Mouse (Mus musculus): ENCODE measurements around the gene Dot1l. TPM values are rescaled to one million over a fixed set of nuclear protein-coding genes. Genes with fewer than 3 reads are reported as not detected.

Dot1l gene
- polyA plus RNA-seq, 1 experiment: 20.6 TPM

GRCm38 (mm10) chr10:80742180-80742978, 12.6 kb upstream of the Dot1l start, which contains the start of gene Ap3d1:
TSS of gene Ap3d1 (minus strand) at chr10:80742264.
- Histone ChIP-seq H3K36me3 (ENCODE audit: control insufficient read depth, insufficient read depth) (no peaks in the 10 kb centered on the region), H3K4me3 (peak within 1 kb of the TSS; percentile 89), H3K79me2 (ENCODE audit: control insufficient read depth, insufficient read depth) (peaks cover 44% of the 10 kb centered on the region), H3K4me2 (ENCODE audit: low read depth) (peak within 1 kb of the TSS; percentile 98), H3K27me3 (ENCODE audit: control insufficient read depth, insufficient read depth, insufficient read length) (no peaks in the 10 kb centered on the region), H3ac (ENCODE audit: control insufficient read depth, insufficient read length) (peak within 1 kb of the TSS; percentile 55)
- TF ChIP-seq MYOG (IDR thresholded peaks at IDR 0.05; ENCODE audit: control insufficient read depth in 1 of 3, insufficient read depth in 1 of 3, insufficient read length in 2 of 3, low read depth in 2 of 3) (no peak), CEBPB (IDR thresholded peaks at IDR 0.05; ENCODE audit: insufficient read depth, poor library complexity, severe bottlenecking) (no peak), MAX (IDR thresholded peaks at IDR 0.05; ENCODE audit: low read depth) (no peak), POLR2A (IDR thresholded peaks at IDR 0.05; ENCODE audit: insufficient read length, low read depth) (peak; percentile 81), E2F4 (IDR thresholded peaks at IDR 0.05; ENCODE audit: insufficient read depth) (no peak), SRF (IDR thresholded peaks at IDR 0.05; ENCODE audit: control insufficient read depth, insufficient read length, low read depth) (peak; percentile 83), USF1 (IDR thresholded peaks at IDR 0.05; ENCODE audit: low read depth) (peak; percentile 79), TCF12 (IDR thresholded peaks at IDR 0.05; ENCODE audit: insufficient read depth, poor library complexity, severe bottlenecking) (no peak), MYOD1 (IDR thresholded peaks at IDR 0.05; ENCODE audit: control insufficient read depth in 1 of 3, insufficient read length in 2 of 3, low read depth in 2 of 3) (peak in 1 of 3 experiments; percentile 10), POLR2AphosphoS2 (IDR thresholded peaks at IDR 0.05; ENCODE audit: insufficient read length, low read depth) (peak; percentile 63)

- peak overlapping the region; percentile 41 for H3K4me2 ChIP-seq (ENCODE audit: low read depth)
- H3K4me3 ChIP-seq: no peak overlapping the region
- peaks cover 25% of the 10 kb centered on the region for H3K79me2 ChIP-seq (ENCODE audit: control insufficient read depth, insufficient read depth)
- no peaks in the 10 kb centered on the region for H3K27me3 ChIP-seq (ENCODE audit: control insufficient read depth, insufficient read depth, insufficient read length)
- no peak overlapping the region for H3ac ChIP-seq (ENCODE audit: control insufficient read depth, insufficient read length)
- TF ChIP-seq MYOG (IDR thresholded peaks at IDR 0.05; ENCODE audit: control insufficient read depth in 1 of 3, insufficient read depth in 1 of 3, insufficient read length in 2 of 3, low read depth in 2 of 3): no peak
- TF ChIP-seq MYOD1 (IDR thresholded peaks at IDR 0.05; ENCODE audit: control insufficient read depth in 1 of 3, insufficient read length in 2 of 3, low read depth in 2 of 3): no peak
- TF ChIP-seq MAX (IDR thresholded peaks at IDR 0.05; ENCODE audit: low read depth): no peak
- no peak for TF ChIP-seq USF1 (IDR thresholded peaks at IDR 0.05; ENCODE audit: low read depth)
- no peak for TF ChIP-seq TCF3 (IDR thresholded peaks at IDR 0.05; ENCODE audit: insufficient read length, low read depth)
- TF ChIP-seq CEBPB (IDR thresholded peaks at IDR 0.05; ENCODE audit: insufficient read depth, poor library complexity, severe bottlenecking): no peak
- TF ChIP-seq POLR2A (IDR thresholded peaks at IDR 0.05; ENCODE audit: insufficient read length, low read depth): no peak
- no peak for TF ChIP-seq POLR2AphosphoS2 (IDR thresholded peaks at IDR 0.05; ENCODE audit: insufficient read length, low read depth)
- TF ChIP-seq REST (IDR thresholded peaks at IDR 0.05; ENCODE audit: insufficient read depth, insufficient read length): no peak
- TF ChIP-seq TCF12 (IDR thresholded peaks at IDR 0.05; ENCODE audit: insufficient read depth, poor library complexity, severe bottlenecking): no peak
- no peak for TF ChIP-seq E2F4 (IDR thresholded peaks at IDR 0.05; ENCODE audit: insufficient read depth)
- TF ChIP-seq SRF (IDR thresholded peaks at IDR 0.05; ENCODE audit: control insufficient read depth, insufficient read length, low read depth): no peak
- no peaks in the 10 kb centered on the region for H3K36me3 ChIP-seq (ENCODE audit: control insufficient read depth, insufficient read depth)
Measured at GRCm38 (mm10) chr10:80744262-80744661, 10.7 kb upstream of the Dot1l start.

- no peak overlapping the region for H3ac ChIP-seq (ENCODE audit: control insufficient read depth, insufficient read length)
- H3K4me2 ChIP-seq (ENCODE audit: low read depth): no peak overlapping the region
- no peak overlapping the region for H3K4me3 ChIP-seq
- H3K36me3 ChIP-seq (ENCODE audit: control insufficient read depth, insufficient read depth): no peaks in the 10 kb centered on the region
- no peaks in the 10 kb centered on the region for H3K27me3 ChIP-seq (ENCODE audit: control insufficient read depth, insufficient read depth, insufficient read length)
- TF ChIP-seq POLR2AphosphoS2 (IDR thresholded peaks at IDR 0.05; ENCODE audit: insufficient read length, low read depth) (no peak), TCF3 (IDR thresholded peaks at IDR 0.05; ENCODE audit: insufficient read length, low read depth) (no peak), REST (IDR thresholded peaks at IDR 0.05; ENCODE audit: insufficient read depth, insufficient read length) (peak; percentile 30)
- H3K79me2 ChIP-seq (ENCODE audit: control insufficient read depth, insufficient read depth): no peaks in the 10 kb centered on the region
Measured at GRCm38 (mm10) chr10:80747410-80747809, 7.6 kb upstream of the Dot1l start.

GRCm38 (mm10) chr10:80748609-80749008, 6.4 kb upstream of the Dot1l start:
- H3K79me2 ChIP-seq (ENCODE audit: control insufficient read depth, insufficient read depth): no peaks in the 10 kb centered on the region
- TF ChIP-seq REST (IDR thresholded peaks at IDR 0.05; ENCODE audit: insufficient read depth, insufficient read length) (peak; percentile 74), TCF12 (IDR thresholded peaks at IDR 0.05; ENCODE audit: insufficient read depth, poor library complexity, severe bottlenecking) (no peak)
- H3K36me3 ChIP-seq (ENCODE audit: control insufficient read depth, insufficient read depth): no peaks in the 10 kb centered on the region
- no peaks in the 10 kb centered on the region for H3K27me3 ChIP-seq (ENCODE audit: control insufficient read depth, insufficient read depth, insufficient read length)
- no peak overlapping the region for H3K4me2 ChIP-seq (ENCODE audit: low read depth)
- no peak overlapping the region for H3K4me3 ChIP-seq
- no peak overlapping the region for H3ac ChIP-seq (ENCODE audit: control insufficient read depth, insufficient read length)

GRCm38 (mm10) chr10:80751188-80751832, 3.7 kb upstream of the Dot1l start:
- TF ChIP-seq MAX (IDR thresholded peaks at IDR 0.05; ENCODE audit: low read depth): no peak
- TF ChIP-seq SRF (IDR thresholded peaks at IDR 0.05; ENCODE audit: control insufficient read depth, insufficient read length, low read depth): peak; percentile 41
- TF ChIP-seq MYOD1 (IDR thresholded peaks at IDR 0.05; ENCODE audit: control insufficient read depth in 1 of 3, insufficient read length in 2 of 3, low read depth in 2 of 3): no peak
- no peak for TF ChIP-seq POLR2AphosphoS2 (IDR thresholded peaks at IDR 0.05; ENCODE audit: insufficient read length, low read depth)
- no peak for TF ChIP-seq USF1 (IDR thresholded peaks at IDR 0.05; ENCODE audit: low read depth)
- TF ChIP-seq MYOG (IDR thresholded peaks at IDR 0.05; ENCODE audit: control insufficient read depth in 1 of 3, insufficient read depth in 1 of 3, insufficient read length in 2 of 3, low read depth in 2 of 3): peak in 1 of 3 experiments; percentile 11
- no peak for TF ChIP-seq TCF12 (IDR thresholded peaks at IDR 0.05; ENCODE audit: insufficient read depth, poor library complexity, severe bottlenecking)
- H3K27me3 ChIP-seq (ENCODE audit: control insufficient read depth, insufficient read depth, insufficient read length): no peaks in the 10 kb centered on the region
- H3ac ChIP-seq (ENCODE audit: control insufficient read depth, insufficient read length): no peak overlapping the region
- peaks cover 9% of the 10 kb centered on the region for H3K79me2 ChIP-seq (ENCODE audit: control insufficient read depth, insufficient read depth)
- peak overlapping the region; percentile 94 for H3K4me2 ChIP-seq (ENCODE audit: low read depth)
- H3K4me3 ChIP-seq: peak overlapping the region; percentile 4
- H3K36me3 ChIP-seq (ENCODE audit: control insufficient read depth, insufficient read depth): no peaks in the 10 kb centered on the region
